Mouse (Mus musculus) MEL (cell line): ENCODE data around the gene Pecam1. TPM values are rescaled to one million over a fixed set of nuclear protein-coding genes. Genes with fewer than 3 reads are reported as not detected.

ENCODE experiments used
- DNase-seq: peaks from one replicate; pipeline ENCODE4 v3.0.0; 2011; ENCODE audit warnings: low read depth, low spot score
- H3K27ac ChIP-seq: 2 replicates; pipeline ENCODE4 v1.5.1; 2012; ENCODE audit warnings: low read depth, mild to moderate bottlenecking, control low read depth, low read length, moderate library complexity; ENCODE audit not compliant: control insufficient read depth
- H3K27me3 ChIP-seq, 2 experiments: fragments of 150-350 bp in 1 of 2; sonication (generic) in 1 of 2; 2 replicates each; pipeline ENCODE4 v1.6.1; 2012; ENCODE audit warnings: low read length in 2 of 2, mild to moderate bottlenecking in 2 of 2, improper control_type of control experiment in 1 of 2, moderate library complexity in 1 of 2; ENCODE audit not compliant: insufficient read depth in 2 of 2, control insufficient read depth in 1 of 2
- H3K36me3 ChIP-seq, 2 experiments: 2 replicates each; pipeline ENCODE4 v1.6.1; 2012 to 2014; ENCODE audit warnings: low read length in 2 of 2, improper control_type of control experiment in 1 of 2, inconsistent platforms in 1 of 2, mild to moderate bottlenecking in 1 of 2; ENCODE audit not compliant: insufficient read depth in 2 of 2, control insufficient read depth in 1 of 2
- H3K4me1 ChIP-seq, 2 experiments: fragments of 150-350 bp in 1 of 2; sonication (generic) in 1 of 2; 2 replicates each; pipeline ENCODE4 v1.6.1; 2012; ENCODE audit warnings: low read length in 2 of 2, improper control_type of control experiment in 1 of 2, mild to moderate bottlenecking in 1 of 2; ENCODE audit not compliant: insufficient read depth in 2 of 2, control insufficient read depth in 1 of 2
- H3K4me3 ChIP-seq, 2 experiments: fragments of 150-350 bp in 1 of 2; sonication (generic) in 1 of 2; 2 replicates each; pipeline ENCODE4 v1.5.1; 2012; ENCODE audit warnings: low read depth in 2 of 2, low read length in 2 of 2, mild to moderate bottlenecking in 2 of 2, moderate library complexity in 2 of 2, control low read depth in 1 of 2, improper control_type of control experiment in 1 of 2; ENCODE audit not compliant: control insufficient read depth in 1 of 2, insufficient read depth in 1 of 2
- H3K79me2 ChIP-seq: 2 replicates; pipeline ENCODE4 v1.6.1; 2012; ENCODE audit warnings: mild to moderate bottlenecking, low read length, moderate library complexity; ENCODE audit not compliant: control insufficient read depth, poor library complexity, insufficient read depth
- H3K9ac ChIP-seq: 2 replicates; pipeline ENCODE4 v1.6.1; 2012; ENCODE audit warnings: low read depth, mild to moderate bottlenecking, control low read depth, low read length, moderate library complexity; ENCODE audit not compliant: control insufficient read depth, poor library complexity, severe bottlenecking
- H3K9me3 ChIP-seq: fragments of 150-350 bp; sonication (generic); replicated peaks from 2 replicates; pipeline ENCODE4 v1.6.1; 2012; ENCODE audit warnings: mild to moderate bottlenecking, low read length, improper control_type of control experiment, moderate library complexity; ENCODE audit not compliant: insufficient read depth
- CHD2 ChIP-seq: IDR thresholded peaks from 2 replicates; pipeline ENCODE4 v1.6.1; 2011; ENCODE audit warnings: low read length, improper control_type of control experiment
- CTCF ChIP-seq, 3 experiments: IDR thresholded peaks in 2 of 3; conservative IDR thresholded peaks in 1 of 3; 2 replicates each; pipeline ENCODE4 v1.5.1; 2011 to 2012; ENCODE audit warnings: low read length in 3 of 3, low read depth in 2 of 3, mild to moderate bottlenecking in 2 of 3, improper control_type of control experiment in 1 of 3, inconsistent platforms in 1 of 3, mixed read lengths in 1 of 3, moderate library complexity in 1 of 3; ENCODE audit not compliant: control insufficient read depth in 1 of 3, insufficient read depth in 1 of 3, poor library complexity in 1 of 3, severe bottlenecking in 1 of 3
- E2F4 ChIP-seq: IDR thresholded peaks from 2 replicates; pipeline ENCODE4 v1.6.1; 2011; ENCODE audit warnings: low read depth, low read length, improper control_type of control experiment, borderline replicate concordance
- ELF1 ChIP-seq: IDR thresholded peaks from 2 replicates; pipeline ENCODE4 v1.6.1; 2014; ENCODE audit warnings: low read depth, mild to moderate bottlenecking, inconsistent platforms, low read length, improper control_type of control experiment, moderate library complexity
- EP300 ChIP-seq, 2 experiments: IDR thresholded peaks; 2 replicates each; pipeline ENCODE4 v1.6.1; 2011; ENCODE audit warnings: improper control_type of control experiment in 2 of 2, low read length in 2 of 2, low read depth in 1 of 2, mild to moderate bottlenecking in 1 of 2
- ETS1 ChIP-seq: IDR thresholded peaks from 2 replicates; pipeline ENCODE4 v1.6.1; 2012; ENCODE audit warnings: low read depth, mild to moderate bottlenecking, inconsistent platforms, low read length, improper control_type of control experiment, moderate library complexity
- GABPA ChIP-seq: IDR thresholded peaks from 2 replicates; pipeline ENCODE4 v1.6.1; 2012; ENCODE audit warnings: low read depth, mild to moderate bottlenecking, inconsistent platforms, low read length, improper control_type of control experiment, moderate library complexity
- GATA1 ChIP-seq: IDR thresholded peaks from 2 replicates; pipeline ENCODE4 v1.6.1; 2011; ENCODE audit warnings: low read depth, low read length, improper control_type of control experiment
- JUND ChIP-seq: IDR thresholded peaks from 2 replicates; pipeline ENCODE4 v1.6.1; 2011; ENCODE audit warnings: low read depth, mild to moderate bottlenecking, improper control_type of control experiment, low read length
- KAT2A ChIP-seq: conservative IDR thresholded peaks from 2 replicates; pipeline ENCODE4 v1.6.1; 2012; ENCODE audit warnings: low read depth, low read length, improper control_type of control experiment, inconsistent platforms
- MAFK ChIP-seq: IDR thresholded peaks from 2 replicates; pipeline ENCODE4 v1.6.1; 2011; ENCODE audit warnings: low read depth, mild to moderate bottlenecking, low read length, improper control_type of control experiment, borderline replicate concordance
- MAX ChIP-seq: IDR thresholded peaks from 2 replicates; pipeline ENCODE4 v1.6.1; 2011; ENCODE audit warnings: low read length, improper control_type of control experiment
- MAZ ChIP-seq: IDR thresholded peaks from 2 replicates; pipeline ENCODE4 v1.6.1; 2012; ENCODE audit warnings: low read depth, mild to moderate bottlenecking, inconsistent platforms, low read length, improper control_type of control experiment
- MXI1 ChIP-seq: IDR thresholded peaks from 2 replicates; pipeline ENCODE4 v1.6.1; 2011; ENCODE audit warnings: mild to moderate bottlenecking, low read depth, low read length, improper control_type of control experiment
- MYB ChIP-seq: IDR thresholded peaks from 2 replicates; pipeline ENCODE4 v1.6.1; 2011; ENCODE audit warnings: mild to moderate bottlenecking, low read depth, low read length, improper control_type of control experiment
- MYC ChIP-seq: IDR thresholded peaks from 2 replicates; pipeline ENCODE4 v1.6.1; 2011; ENCODE audit warnings: low read depth, mild to moderate bottlenecking, low read length, improper control_type of control experiment, moderate library complexity
- NELFE ChIP-seq: IDR thresholded peaks from 2 replicates; pipeline ENCODE4 v1.6.1; 2011; ENCODE audit warnings: low read depth, low read length, improper control_type of control experiment
- POLR2AphosphoS5 ChIP-seq: IDR thresholded peaks from 2 replicates; pipeline ENCODE4 v1.6.1; 2012; ENCODE audit warnings: low read depth, borderline replicate concordance, mild to moderate bottlenecking, inconsistent platforms, low read length, moderate library complexity, mixed read lengths
- RAD21 ChIP-seq: IDR thresholded peaks from 2 replicates; pipeline ENCODE4 v1.6.1; 2011; ENCODE audit warnings: mild to moderate bottlenecking, low read depth, low read length, improper control_type of control experiment
- SMC3 ChIP-seq: IDR thresholded peaks from 2 replicates; pipeline ENCODE4 v1.6.1; 2011; ENCODE audit warnings: low read depth, low read length, improper control_type of control experiment
- TAL1 ChIP-seq: IDR thresholded peaks from 2 replicates; pipeline ENCODE4 v1.6.1; 2012; ENCODE audit warnings: mild to moderate bottlenecking, inconsistent platforms, low read length, moderate library complexity, mixed read lengths
- TBP ChIP-seq: IDR thresholded peaks from 2 replicates; pipeline ENCODE4 v1.8.0; 2011; ENCODE audit warnings: low read depth, low read length, improper control_type of control experiment
- TCF12 ChIP-seq: IDR thresholded peaks from 2 replicates; pipeline ENCODE4 v1.6.1; 2014; ENCODE audit warnings: low read depth, mild to moderate bottlenecking, inconsistent platforms, low read length, improper control_type of control experiment, moderate library complexity
- UBTF ChIP-seq: IDR thresholded peaks from 2 replicates; pipeline ENCODE4 v1.6.1; 2012; ENCODE audit warnings: low read depth, mild to moderate bottlenecking, inconsistent platforms, low read length, improper control_type of control experiment, moderate library complexity, borderline replicate concordance; ENCODE audit not compliant: insufficient read depth
- ZC3H11A ChIP-seq: IDR thresholded peaks from 2 replicates; pipeline ENCODE4 v1.6.1; 2012; ENCODE audit warnings: low read depth, mild to moderate bottlenecking, inconsistent platforms, low read length, improper control_type of control experiment
- ZMIZ1 ChIP-seq: IDR thresholded peaks from 2 replicates; pipeline ENCODE4 v1.6.1; 2012; ENCODE audit warnings: low read depth, mild to moderate bottlenecking, inconsistent platforms, low read length, improper control_type of control experiment, moderate library complexity
- ZNF384 ChIP-seq: IDR thresholded peaks from 2 replicates; pipeline ENCODE4 v1.6.1; 2012; ENCODE audit warnings: low read depth, mild to moderate bottlenecking, inconsistent platforms, low read length, improper control_type of control experiment
- polyA plus RNA-seq, 2 experiments: library from polyadenylated mRNA; stranded (reverse) in 1 of 2; unstranded in 1 of 2; fragments of >175 nt in 1 of 2; fragments of >200 nt in 1 of 2; gene quantifications; 2 replicates each; pipeline versions ENCODE4 v1.2.1 to v1.2.4; 2012; ENCODE audit warnings: low replicate concordance in 2 of 2, low read depth in 1 of 2; ENCODE audit not compliant: insufficient read length in 2 of 2, insufficient read depth in 1 of 2, missing spikeins in 1 of 2
- total RNA-seq: library from RNA; depleted of rRNA; stranded (reverse); fragments of 300-350 nt; gene quantifications from 2 replicates; pipeline ENCODE4 v1.2.3, GENCODE M21; 2012

The Pecam1 gene
- total and polyA plus RNA-seq, 3 experiments = 0.12 to 0.14 TPM; not detected in 1

- Histone ChIP-seq H3K9ac (no peak overlapping the region), H3K9me3 (no peaks in the 10 kb centered on the region), H3K27ac (no peak overlapping the region), H3K4me3 (no peak overlapping the region), H3K79me2 (no peaks in the 10 kb centered on the region), H3K27me3 (peaks cover 0 to 7% of the 10 kb centered on the region in 2 experiments), H3K36me3 (no peaks in the 10 kb centered on the region), H3K4me1 (no peaks in the 10 kb centered on the region)
- TF ChIP-seq MYB = no peak
- TF ChIP-seq SMC3 = no peak
- no peak for TF ChIP-seq TAL1
- TF ChIP-seq TBP = no peak
- TF ChIP-seq UBTF = no peak
- no peak for TF ChIP-seq ZNF384
- TF ChIP-seq MAZ = no peak
- TF ChIP-seq E2F4 = no peak
- no peak for TF ChIP-seq MXI1
- no peak for TF ChIP-seq JUND
- no peak for TF ChIP-seq CHD2
- TF ChIP-seq ZMIZ1 = no peak
- no peak for TF ChIP-seq RAD21
- no peak for TF ChIP-seq KAT2A
- no peak for TF ChIP-seq GABPA
- no peak for TF ChIP-seq GATA1
- no peak for TF ChIP-seq CTCF (IDR thresholded peaks at IDR 0.05 in 2 of 3, conservative IDR thresholded peaks at IDR 0.05 in 1 of 3; ENCODE audit: control insufficient read depth in 1 of 3, insufficient read depth in 1 of 3, low read depth in 2 of 3, low read length in 3 of 3, poor library complexity in 1 of 3, severe bottlenecking in 1 of 3)
- TF ChIP-seq MAX = no peak
- TF ChIP-seq MYC = no peak
- no peak for DNase-seq
These were observed 35.4 kb downstream of the Pecam1 start for GRCm38 (mm10) chr11:106715066-106715465.

GRCm38 (mm10) chr11:106710789-106711188 lies 39.6 kb downstream of the Pecam1 start:
- TF ChIP-seq TBP (no peak), ZNF384 (no peak), ZC3H11A (no peak), MAZ (no peak), GATA1 (no peak), MYB (no peak), TCF12 (no peak), EP300 (IDR thresholded peaks at IDR 0.05; ENCODE audit: low read depth in 1 of 2, low read length in 2 of 2) (no peak), POLR2AphosphoS5 (no peak), GABPA (no peak), ETS1 (no peak), E2F4 (no peak), MAX (no peak), ZMIZ1 (no peak), ELF1 (no peak), MAFK (no peak), NELFE (no peak)
- Histone ChIP-seq H3K79me2 (no peaks in the 10 kb centered on the region), H3K27me3 (peaks cover 1 to 14% of the 10 kb centered on the region in 2 experiments), H3K4me1 (no peaks in the 10 kb centered on the region), H3K27ac (no peak overlapping the region), H3K36me3 (no peaks in the 10 kb centered on the region), H3K9ac (no peak overlapping the region), H3K9me3 (no peaks in the 10 kb centered on the region), H3K4me3 (no peak overlapping the region)
- DNase-seq = no peak
